Mouse (Mus musculus): ENCODE measurements around the gene Gm42372.

Gene Gm42372

GRCm38 (mm10) chr7:17003230-17003960 is 20.5 kb downstream of the Gm42372 start:
- DNase-seq (ENCODE audit: low spot score), result no peak

DNA sequence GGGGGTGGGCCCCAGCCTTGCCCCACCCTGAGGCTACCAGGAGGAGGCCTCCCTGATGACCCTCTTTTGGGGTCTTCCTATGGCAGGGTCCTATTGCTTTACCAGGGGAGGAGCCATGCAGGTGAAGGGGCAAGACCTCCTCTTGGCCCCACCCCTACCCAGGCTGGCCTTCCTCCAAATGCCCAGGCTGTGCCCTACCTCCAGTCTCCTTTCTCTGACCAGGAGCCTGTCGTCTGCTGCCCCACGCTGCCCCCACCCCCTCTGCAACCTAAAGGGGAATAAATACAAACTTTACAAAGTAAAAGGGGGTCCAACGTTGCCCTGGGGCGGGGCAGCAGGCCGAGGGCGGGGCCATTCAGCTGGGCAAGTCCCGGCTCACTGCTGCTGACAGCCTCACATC is 21.8 kb downstream of the Gm42372 start:
- DNase-seq (ENCODE audit: low spot score), result no peak

- no peak for DNase-seq (ENCODE audit: low spot score)
Measured at GRCm38 (mm10) chr7:17007300-17007699, 24.4 kb downstream of the Gm42372 start.

GRCm38 (mm10) chr7:17009326-17010009 is 26.6 kb downstream of the Gm42372 start:
- no peak for DNase-seq (ENCODE audit: low spot score)

- DNase-seq (ENCODE audit: low spot score), result no peak
Measured at GRCm38 (mm10) chr7:17010010-17010347, 27.1 kb downstream of the Gm42372 start.

DNA sequence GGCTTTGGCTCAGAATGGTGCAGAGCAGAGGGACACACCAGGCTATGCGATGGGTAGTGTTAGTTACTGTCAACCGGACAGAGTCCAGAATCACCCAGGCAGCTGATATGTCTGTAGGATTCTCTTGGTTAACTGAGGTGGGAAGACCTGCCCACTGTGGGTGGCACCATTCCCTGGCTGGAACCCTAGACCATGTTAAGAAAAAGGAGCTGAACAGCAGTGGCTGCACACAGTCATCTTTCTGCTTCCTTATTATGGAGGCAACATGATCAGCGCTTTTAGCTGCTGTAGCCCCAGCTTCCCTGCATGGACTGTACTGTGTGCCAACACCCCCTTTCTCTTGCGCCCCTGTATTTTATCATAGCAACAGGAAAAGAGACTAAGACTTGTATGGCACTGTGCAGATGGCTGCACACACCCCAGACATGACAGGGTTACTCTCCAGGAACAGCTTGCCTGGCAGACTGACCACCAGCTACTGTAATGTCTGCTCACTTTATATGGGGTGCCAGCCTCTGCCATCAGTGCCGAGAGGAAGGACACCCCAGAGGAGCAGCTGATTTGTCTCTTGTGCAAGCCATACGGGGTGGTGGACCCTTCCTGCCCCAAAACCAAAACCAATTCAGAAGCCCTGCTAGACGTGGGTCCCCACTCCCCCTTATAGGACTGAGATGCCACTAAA is 29.2 kb downstream of the Gm42372 start:
- no peak for DNase-seq (ENCODE audit: low spot score)

- no peak for DNase-seq (ENCODE audit: low spot score)
Measured at GRCm38 (mm10) chr7:17015381-17015780, 32.5 kb downstream of the Gm42372 start.

DNA sequence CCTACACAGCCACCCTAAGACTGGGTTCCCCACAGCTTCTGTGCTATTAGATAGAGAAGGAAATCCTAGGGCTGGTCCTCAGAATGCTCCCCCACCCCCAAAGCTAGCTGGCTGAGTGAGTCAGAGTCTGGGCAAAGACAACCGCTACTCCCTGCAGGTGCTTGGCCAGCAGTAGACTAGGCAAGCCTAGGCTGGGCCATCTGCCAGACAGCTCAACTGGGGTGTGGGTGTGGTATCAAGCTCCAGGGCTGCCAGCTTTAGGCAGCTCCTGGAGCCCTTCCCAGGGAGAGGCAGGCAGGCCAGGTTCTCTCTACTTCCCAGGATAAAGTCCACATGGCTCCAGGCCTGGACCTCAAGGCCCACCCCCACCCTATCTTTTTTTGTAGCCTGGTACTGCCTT is 34.1 kb downstream of the Gm42372 start:
- DNase-seq (ENCODE audit: low spot score), result peak; percentile 83

GRCm38 (mm10) chr7:17017921-17018320 is 35.0 kb downstream of the Gm42372 start:
- no peak for DNase-seq (ENCODE audit: low spot score)

DNA sequence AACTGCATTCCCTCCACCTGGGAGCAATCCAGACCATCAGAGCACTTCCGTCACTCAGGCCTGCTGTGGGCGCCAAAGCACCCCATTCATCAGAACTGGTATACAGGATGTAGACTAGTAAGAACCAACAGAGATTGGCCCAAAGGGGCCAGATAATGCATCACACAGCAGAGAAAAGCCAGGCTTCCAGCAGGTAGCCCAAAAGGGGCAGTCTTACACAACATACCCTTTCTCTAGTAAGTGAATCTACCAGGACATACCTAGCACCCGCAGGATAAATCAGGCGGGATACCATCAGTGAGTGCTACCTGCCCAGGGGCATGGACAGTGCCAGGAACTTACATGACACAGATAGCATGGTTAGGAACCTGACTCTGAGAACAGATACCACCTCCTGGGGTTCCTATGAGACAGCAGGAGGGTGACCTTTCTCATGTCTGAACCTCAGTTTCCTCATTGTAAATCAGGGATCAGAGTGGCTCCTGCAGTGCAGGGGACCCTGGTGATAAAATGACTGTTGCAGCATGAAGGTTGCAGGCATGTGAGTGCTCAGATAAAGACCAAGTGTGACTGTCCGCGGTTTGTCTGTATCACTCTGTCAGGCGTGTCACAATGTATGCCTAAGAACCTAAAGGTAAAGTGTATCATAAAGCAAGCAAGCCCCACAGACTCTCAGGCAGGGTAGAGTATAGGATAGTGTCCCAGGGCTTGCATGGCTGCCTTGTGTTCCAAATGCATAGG is 36.7 kb downstream of the Gm42372 start:
- no peak for DNase-seq (ENCODE audit: low spot score)

GRCm38 (mm10) chr7:17022176-17022575 is 39.3 kb downstream of the Gm42372 start:
- DNase-seq (ENCODE audit: low spot score), result no peak

- no peak for DNase-seq (ENCODE audit: low spot score)
Measured at GRCm38 (mm10) chr7:17023701-17024100, 40.8 kb downstream of the Gm42372 start.

- DNase-seq (ENCODE audit: low spot score), result no peak
Measured at GRCm38 (mm10) chr7:17024141-17024540, 41.3 kb downstream of the Gm42372 start.

GRCm38 (mm10) chr7:17024814-17025504 is 42.1 kb downstream of the Gm42372 start:
- no peak for DNase-seq (ENCODE audit: low spot score)

DNA sequence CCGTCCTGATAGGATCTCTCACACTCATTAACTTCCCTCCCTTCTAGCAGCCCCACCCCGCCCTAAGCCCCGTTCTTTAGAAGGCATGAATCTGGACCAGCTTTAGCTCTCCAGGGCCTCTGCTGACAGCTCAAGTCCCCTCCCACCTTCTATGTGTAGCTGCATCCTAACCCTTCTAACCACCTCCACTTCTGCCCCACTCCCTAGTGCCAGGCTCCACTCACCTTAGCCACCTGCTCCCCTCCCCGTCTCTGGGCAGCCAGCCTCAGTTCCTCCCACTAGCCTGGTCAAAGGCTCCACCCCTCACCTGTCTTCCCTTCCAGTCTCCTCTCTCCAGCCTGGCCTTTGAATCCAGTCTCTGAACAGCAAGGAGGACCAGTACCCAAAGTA is 42.6 kb downstream of the Gm42372 start:
- DNase-seq (ENCODE audit: low spot score), result no peak

DNA sequence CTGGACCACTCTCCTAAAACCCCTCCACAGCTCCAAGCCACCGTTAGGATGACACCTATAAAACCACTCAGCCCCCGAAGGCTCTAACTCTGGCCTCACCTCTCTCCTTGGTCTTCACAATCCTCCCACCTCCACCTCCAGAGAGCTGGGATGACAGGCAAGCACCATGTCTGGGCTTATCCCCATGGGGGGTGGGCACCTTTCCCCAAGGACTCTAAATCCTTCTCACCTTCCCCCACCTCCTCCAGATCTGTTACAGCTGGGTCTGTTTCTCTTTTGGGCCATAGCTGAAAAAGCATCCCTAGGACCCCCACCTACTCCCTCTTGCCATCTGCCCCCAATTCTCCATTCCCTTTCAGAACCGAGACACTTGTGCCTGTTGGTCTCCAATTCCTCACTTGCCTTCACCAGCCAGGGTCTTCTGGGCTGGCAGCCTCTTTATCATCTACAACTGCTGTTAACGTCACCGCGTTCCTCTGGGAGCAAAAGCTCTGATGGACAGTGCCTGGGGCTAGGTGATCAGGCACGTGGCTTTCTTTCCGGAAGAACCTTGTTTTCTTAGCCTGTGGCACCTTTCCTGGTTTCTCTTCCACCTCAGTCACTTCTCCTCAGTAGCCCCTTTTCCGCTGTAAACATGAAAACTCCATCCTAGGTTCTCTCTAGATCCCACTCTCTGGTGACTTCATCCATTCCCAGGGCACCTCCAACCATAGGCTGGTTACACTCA is 43.2 kb downstream of the Gm42372 start:
- DNase-seq (ENCODE audit: low spot score), result no peak

DNA sequence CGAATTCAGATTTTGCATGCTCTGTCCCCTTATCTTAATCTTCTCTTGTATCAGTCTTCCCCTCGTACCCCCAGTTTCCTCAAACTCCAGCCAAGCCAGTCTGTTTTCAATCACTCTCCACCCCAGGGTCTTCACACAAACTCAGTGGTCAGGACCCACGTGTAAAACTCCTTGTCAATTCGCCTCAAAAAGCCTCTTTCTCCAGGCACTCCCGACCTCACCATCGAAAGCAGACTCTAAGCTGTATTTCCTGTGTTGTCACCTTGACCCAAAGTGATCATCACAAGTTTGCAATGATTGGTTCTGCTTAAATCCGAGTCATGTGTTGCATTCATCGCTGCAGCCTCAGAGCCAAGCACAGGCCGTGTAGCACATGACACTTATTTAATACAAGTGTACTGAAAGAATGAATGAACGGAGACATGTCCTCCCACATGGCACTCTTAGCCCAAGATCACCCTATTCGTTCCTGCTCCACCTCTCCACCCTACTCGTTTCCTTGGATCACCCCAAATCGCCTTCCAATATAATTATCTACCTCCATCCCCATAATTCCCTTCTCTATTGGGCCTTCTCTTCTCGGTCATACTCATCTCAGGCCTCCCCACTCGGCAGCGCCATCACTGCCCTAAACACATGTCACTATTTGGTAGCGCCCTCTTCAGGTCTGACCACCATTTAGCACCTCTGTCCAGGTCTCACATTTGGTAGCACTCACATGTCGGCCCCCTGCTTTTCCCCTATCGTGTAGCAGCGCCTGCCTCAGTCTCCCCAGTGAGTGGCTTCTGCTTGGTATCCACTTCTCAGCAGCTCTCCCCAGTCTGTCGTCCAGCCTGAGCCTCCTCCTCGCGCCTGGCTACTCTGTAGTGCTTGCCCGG is 44.1 kb downstream of the Gm42372 start:
- no peak for DNase-seq (ENCODE audit: low spot score)

- DNase-seq (ENCODE audit: low spot score), result peak; percentile 87
Measured at GRCm38 (mm10) chr7:17027588-17028343, 44.9 kb downstream of the Gm42372 start, which contains the start of gene Ppp5c. TSS of gene Ppp5c (minus strand) at chr7:17027924.

DNA sequence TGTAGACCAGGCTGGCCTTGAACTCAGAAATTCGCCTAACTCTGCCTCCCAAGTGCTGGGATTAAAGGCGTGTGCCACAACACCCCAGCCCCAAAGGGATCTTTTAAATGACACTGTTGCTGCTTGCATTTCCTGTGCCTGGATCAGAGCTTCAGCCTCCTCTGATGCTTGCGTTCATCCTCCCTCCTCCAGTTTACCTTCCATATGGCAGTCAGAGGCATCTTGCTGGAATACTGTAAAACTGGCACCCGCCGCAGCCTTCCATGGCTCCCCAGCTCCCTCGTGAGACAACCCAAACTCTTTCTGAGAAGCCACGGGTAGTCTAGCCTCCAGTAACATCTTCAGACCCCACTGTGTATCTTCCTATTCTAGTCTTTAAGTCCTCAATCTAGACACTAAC is 46.0 kb downstream of the Gm42372 start:
- DNase-seq (ENCODE audit: low spot score), result no peak

All from ovary, postnatal 14 days (tissue).